Mouse (Mus musculus) T-helper 17 cell (primary cell): Measurements from ENCODE around the gene Vps36.

ENCODE experiments used
- in situ Hi-C, 2 experiments: fragments of 300-600 bp; cut with MboI, MseI; formaldehyde crosslinking; loops; 1 replicate in 1 of 2; 2 replicates in 1 of 2; pipeline ENCODE4 v1.15.1; 2025; ENCODE audit warnings: high pct_unique_total_duplicates in 2 of 2

Vps36 gene

DNA sequence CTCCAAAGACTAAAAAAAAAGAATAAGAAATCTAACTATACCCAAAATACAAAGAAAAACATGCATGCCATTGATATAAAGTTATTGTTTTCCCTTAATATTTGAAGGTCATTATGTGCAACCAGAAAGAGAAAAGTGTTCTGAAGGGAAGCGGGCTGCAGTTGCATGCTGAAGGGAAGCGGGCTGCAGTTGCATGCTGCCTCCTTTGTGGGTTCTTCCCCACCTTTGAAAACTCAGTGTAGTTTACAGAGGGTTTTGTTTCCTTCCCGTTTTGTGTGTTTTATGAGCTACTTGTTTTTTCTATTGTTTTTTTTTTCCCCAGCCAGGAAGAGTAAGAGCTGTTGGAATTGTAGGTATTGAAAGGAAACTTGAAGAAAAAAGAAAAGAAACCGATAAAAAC is 14.9 kb downstream of the Vps36 start:
- in situ Hi-C loops: no loop called here

DNA sequence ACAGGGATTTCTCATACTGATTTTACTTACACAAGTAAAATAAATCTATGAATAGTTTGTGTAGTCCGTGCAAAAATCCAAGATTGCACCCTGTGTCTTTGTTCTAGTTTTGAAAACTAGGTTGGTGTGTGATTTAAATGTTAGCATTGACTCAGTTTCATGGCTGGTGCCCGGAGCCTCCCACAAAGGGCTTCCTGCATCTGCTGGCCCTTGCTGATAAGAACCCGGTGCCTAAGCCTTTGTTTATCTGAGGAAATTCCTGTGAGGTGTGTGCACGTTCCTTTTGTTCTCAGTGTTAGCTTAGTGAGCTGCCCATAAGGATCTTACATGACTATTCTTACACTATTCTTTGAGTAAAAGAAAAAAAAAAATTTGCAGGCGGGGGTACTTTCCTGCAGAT is 16.4 kb downstream of the Vps36 start:
- in situ Hi-C loops: no loop called here

DNA sequence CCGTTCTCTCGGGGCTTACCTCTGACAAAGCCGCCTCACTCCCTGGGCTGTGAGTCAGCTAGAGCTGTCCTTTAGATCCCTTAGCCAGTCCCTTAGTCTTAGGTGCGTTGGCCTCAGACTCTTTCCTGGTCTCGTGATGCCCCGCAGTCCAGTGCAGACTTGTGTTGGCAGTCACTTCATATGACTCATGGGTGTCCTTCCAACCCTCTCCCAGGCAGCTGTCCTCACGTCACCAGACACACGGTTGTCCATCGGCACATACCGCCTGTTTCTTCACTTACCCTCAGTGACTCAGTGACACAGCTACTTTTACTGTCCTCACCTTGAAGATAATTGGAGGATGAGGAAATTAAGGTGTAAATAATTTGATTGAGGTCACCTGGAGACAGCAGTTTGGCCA is 22.2 kb downstream of the Vps36 start:
- in situ Hi-C loops: no loop called here

DNA sequence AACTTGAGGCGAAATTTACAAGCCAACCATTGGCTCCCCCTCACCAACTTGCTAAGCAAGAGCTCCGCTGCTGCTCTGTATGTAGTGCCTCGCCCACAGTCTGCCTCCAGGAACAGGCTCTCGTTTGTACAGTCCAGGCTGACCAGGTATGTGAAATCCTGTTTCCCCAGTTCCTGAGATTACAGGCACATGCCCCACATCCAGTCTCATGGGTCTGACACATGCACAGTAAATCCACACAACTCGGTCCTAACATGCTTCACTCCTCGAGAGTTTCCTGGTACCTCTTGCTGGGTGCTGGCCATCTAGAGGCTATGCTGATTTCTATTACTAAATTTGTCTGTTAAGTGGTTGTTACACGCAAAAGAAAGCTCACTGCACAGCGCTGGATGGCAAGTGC is 33.8 kb downstream of the Vps36 start:
- in situ Hi-C loops: no loop called here

DNA sequence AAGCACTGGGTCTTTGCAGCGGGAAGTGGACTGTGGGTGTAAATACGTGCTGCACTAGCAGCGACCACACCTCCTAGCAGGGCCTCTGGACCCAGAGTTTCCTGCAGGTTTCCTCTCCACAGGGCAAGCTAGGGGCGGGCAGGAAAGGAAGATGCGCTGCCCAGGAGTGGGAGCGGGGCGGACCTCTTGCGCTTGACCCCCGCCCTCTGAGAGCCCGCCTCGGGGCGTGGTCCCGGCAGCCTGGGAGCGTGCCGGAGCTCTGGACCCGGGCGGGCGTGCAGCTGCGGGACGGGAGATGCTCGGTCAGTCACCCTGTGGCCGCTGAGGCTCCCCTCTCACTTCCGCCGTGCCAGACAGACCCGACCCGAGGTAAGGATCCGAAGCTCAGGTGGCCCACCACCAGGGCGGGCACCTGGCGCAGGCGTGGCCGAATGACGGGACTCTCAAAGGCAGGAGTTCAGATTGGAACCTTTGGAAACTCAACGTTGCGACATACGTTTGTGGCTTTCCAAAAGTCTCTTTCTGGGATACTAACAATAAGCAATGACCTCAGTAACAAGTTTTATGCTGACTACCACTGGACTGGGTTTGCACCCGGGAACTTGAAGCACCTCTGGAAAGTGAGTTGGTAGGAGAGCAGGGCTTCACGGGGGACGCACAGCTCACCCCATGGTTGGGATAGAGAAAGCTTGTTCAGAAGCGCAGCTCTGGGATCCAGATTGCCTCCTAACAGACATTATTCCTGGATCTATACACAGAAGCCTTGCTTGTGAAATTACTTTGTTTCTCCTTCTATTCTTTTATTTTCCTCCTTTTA is 34.7 kb downstream of the Vps36 start, which contains the start of gene Thsd1:
Gene Thsd1 (plus strand): TSS at position 253 of the 817 bp plus-strand sequence.
- in situ Hi-C loops: no loop called here

DNA sequence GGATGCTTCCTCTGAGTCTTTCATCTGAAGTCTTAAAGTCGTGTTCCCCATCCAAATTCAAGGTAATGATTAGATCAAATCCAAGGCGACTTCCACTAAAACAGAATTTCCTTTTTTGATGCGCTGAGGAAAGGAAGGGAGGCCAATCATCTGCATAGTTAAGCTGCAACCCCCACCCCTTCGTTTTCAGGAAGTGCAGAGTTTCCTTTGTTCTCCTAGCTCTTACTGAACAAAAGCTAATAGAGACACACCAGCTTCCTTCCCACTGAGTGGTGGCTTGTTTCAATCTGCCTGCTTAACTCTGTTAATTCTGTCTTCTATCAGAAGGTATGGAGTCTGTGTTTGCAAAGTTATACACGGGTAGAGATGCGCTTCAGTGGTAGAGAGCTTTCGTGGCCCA is 36.0 kb downstream of the Vps36 start:
- in situ Hi-C loops: no loop called here

DNA sequence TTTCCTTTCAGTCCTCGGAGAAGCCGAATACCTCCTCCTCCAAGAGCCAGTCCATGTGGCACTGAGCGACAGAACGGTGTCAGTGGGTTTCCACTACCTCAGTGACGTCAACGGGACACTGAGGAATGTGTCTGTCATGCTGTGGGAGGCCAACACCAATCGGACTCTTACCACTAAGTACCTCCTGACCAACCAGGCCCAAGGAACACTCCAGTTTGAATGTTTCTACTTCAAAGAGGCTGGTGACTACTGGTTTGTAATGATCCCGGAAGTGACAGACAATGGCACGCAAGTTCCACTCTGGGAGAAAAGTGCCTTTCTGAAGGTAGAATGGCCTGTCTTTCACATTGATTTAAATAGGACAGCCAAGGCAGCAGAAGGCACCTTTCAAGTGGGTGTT is 50.4 kb downstream of the Vps36 start:
- in situ Hi-C loops: no loop called here

DNA sequence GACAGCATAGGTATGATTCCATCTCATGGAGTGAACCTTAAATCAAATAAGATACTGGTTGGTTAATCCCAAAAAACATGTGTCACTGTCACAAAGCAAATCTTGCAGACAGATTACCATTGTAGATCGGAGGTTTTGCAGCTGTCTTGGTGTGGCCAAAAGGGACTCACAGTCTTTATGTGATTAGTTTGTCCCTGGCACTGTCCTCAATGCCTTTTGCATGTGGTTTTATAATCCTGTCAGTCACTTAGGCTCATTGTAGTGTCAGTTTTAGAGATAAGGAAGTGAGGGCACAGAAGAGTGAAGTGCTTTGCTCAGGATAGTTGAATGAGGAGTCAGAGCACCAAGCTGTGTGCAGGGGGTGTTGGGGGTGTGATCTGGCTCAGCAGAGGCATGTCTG is 53.1 kb downstream of the Vps36 start:
- in situ Hi-C loops: no loop called here

DNA sequence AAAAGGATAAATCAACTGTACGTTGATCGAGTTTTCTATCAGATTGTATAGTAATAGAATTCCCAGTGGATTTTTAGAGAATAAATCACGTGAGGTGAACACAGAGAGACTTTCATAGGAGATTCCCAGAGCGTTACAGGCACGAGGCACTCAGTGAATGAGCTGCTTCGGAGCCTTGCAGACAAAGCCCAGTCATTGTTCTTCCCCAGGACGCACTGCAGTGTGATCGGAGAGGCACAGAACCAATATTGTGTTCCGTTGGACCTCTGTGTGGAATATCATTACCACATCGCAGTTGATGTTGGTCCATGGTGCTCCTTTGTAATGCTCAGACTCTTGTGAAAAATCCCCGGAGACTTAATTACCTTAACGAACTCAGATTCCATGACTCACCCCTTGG is 55.3 kb downstream of the Vps36 start:
- in situ Hi-C loops: no loop called here

DNA sequence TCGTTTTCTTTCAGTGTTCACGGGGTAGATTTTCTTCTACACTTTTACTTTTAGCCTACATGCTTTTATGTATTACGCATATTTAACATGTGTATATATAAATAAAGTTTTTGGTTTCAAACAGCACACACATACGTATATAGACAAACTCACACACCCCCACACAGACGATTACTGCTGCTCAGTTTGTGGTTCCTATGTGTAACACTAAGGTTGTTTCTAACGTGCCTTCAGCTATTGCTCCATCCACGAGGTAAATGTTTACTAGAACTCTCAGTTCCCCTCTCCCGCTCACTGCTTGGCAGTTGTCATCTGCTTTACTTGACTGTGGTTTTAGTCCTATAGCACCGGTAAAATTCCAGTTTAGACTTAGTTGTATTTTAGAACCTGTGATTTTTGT is 56.5 kb downstream of the Vps36 start:
- in situ Hi-C loops: no loop called here

DNA sequence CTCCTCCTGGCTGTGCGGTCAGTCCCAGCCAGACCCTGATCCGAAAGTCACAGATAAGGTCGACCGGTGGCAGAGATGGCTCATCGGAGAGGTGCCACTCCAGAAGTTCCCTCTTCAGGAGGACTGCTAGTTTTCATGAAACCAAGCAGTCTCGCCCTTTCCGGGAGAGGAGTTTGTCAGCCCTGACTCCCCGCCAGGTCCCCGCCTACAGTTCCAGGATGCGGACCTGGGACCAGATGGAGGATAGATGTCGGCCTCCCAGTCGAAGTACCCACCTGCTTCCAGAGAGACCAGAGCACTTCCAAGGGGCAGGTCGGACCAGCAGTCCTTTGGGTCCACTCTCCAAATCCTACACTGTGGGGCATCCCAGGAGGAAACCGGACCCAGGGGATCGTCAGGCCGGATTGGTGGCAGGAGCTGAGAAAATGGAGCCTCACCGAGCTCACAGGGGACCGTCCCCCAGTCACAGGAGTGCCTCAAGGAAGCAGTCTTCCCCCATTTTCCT is 66.4 kb downstream of the Vps36 start:
- in situ Hi-C loops: no loop called here

DNA sequence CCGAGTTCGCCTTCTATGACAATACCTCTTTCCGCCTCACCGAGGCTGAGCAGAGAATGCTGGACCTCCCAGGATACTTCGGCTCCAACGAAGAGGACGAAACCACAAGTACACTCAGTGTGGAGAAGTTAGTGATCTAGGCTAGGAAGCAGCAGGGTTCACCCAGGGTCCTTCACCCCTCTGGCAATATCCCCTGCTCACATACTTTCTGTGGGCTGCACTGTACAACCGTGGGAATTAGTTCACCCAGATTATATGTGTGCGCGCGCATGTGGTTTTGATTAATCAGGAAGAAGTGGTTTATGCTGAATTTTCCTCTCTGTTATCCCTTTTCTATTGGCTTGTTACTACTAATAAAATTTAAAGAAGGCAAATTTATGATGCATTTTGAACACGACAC is 66.9 kb downstream of the Vps36 start:
- in situ Hi-C loops: no loop called here

DNA sequence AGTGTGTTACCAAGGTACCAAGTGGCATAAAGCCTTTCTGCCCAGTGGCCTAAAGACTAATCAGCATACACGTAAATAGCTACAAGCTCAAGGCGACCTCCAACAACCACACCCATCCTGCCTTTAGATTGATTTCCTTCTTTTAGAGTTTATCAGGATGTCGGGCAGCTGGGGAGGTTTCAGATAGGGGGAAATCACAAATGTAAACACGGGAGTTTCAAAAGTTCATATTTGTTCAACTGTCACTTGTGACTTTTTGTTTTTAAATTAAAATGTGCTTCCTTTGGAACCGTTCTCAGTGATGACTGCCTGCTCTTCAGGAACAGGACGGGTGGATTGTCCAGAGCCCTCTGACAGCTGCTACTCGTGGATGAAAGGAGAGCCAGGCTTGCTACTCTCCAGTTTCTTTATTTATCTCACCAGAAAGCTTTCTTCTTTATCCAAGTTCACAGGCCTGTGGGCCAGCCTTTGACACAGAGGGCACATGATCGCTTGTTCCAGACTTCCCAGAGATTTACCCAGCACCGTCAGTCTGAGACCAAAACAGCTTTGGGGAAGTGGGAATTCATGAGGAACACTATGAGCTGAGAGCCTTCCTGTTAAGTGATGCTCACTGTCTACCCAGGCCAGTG is 67.6 kb downstream of the Vps36 start:
- in situ Hi-C loops: no loop called here

DNA sequence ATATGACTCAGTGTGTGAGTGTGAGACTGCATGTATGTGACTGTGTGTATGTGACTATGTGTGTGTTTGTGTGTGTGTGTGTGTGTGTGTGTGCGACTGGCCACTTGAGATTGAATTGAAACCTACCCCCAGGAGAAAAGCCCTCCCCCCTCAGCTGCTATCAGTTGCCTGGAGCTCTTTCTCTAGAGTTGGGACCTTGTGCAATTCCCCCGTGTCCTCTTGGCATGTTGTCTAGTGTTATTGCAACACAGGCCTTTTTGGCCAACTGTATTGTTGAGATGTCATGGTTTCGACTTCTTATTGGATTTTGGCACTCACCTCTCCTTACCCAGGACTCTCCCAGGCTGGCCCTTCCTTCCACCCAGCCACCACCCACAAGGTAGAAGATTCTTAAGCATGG is 69.7 kb downstream of the Vps36 start:
- in situ Hi-C loops: no loop called here

DNA sequence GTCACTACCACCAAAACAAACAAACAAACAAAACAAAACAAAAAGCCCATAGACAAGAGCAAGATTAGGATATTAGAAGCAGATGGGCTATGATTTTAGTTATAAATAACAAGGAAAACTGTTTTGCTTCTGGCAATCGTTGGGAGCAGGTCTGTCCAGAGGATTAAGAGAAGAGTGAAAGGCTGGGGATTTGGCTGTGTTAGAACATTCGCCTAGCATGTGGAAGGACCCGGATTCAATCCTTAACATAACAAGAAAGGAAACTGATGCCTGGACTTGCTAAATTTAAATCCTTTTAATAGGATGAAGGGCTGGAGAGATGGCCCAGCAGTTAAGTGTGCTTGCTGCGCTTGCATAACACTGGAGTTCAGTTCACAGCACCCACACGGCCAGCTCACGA is 71.7 kb downstream of the Vps36 start:
- in situ Hi-C loops: no loop called here

DNA sequence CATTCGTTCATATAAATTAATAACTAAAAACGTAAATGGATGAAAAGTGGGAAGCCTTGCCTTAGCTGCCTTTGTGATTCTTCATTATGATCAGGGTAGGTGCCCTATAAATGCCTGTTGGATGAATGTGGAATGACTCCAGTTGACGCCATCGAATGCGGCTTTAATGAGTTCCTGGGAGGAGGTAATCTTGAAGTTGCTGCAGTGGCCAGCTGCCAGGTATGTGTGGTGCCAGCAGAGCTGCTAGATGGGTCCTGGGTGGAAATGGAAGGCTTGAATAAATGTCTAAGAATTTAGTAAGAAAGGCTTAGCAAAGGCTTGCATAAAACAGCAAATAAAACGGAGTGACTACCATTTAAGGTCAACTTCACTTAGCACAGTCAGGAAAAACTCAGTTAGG is 72.2 kb downstream of the Vps36 start:
- in situ Hi-C loops: no loop called here

DNA sequence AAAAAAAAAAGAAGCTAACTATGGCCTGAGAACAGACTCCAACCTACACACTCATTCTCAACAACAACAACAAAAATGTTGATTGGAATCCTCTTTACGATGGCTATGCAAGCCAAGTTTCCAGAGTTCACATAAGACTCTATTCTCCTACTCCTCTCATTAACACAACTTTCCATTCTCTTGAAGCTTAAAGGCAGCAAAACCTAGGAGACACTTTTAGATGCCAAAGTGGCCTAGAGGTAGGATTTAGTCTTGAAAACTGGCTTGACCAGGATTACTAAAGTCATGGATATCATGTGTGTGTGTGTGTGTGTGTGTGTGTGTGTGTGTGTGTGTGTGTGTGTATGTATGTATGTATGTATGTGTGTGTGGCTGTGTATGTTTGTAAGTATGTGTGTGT is 72.6 kb downstream of the Vps36 start:
- in situ Hi-C loops: no loop called here

DNA sequence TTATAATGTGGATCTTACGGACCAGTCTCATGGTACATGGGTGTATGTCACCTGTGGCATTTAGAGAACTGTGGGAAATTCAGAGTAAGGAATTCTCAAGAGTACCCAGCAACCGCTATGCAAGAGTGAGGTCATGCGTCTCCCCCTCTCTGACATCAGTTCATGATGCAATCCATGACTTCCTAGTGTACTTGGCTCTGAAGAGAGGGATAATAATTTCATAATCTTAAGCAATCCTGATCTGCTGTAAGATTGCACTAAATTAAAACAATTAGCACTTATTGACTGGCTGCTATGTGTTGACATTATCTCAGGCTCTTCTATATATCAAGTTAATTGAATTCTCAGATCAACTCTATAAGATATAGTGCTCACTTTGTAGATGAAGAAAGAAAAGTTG is 74.2 kb downstream of the Vps36 start:
- in situ Hi-C loops: no loop called here
